Mouse (Mus musculus) MEL (cell line): ENCODE measurements around the gene Ntng1. TPM values are rescaled to one million over a fixed set of nuclear protein-coding genes. Genes with fewer than 3 reads are reported as not detected.
"Not testable (repeated sequence)": the region's sequence is repeated elsewhere in the genome, so short reads cannot be mapped to it uniquely, and the experiment has no call there.

Experiments
- DNase-seq: peaks from one replicate; pipeline ENCODE4 v3.0.0; 2011; ENCODE audit warnings: low read depth, low spot score
- H3K27ac ChIP-seq: 2 replicates; pipeline ENCODE4 v1.5.1; 2012; ENCODE audit warnings: low read depth, mild to moderate bottlenecking, control low read depth, low read length, moderate library complexity; ENCODE audit not compliant: control insufficient read depth
- H3K27me3 ChIP-seq, 2 experiments: fragments of 150-350 bp in 1 of 2; sonication (generic) in 1 of 2; 2 replicates each; pipeline ENCODE4 v1.6.1; 2012; ENCODE audit warnings: low read length in 2 of 2, mild to moderate bottlenecking in 2 of 2, improper control_type of control experiment in 1 of 2, moderate library complexity in 1 of 2; ENCODE audit not compliant: insufficient read depth in 2 of 2, control insufficient read depth in 1 of 2
- H3K36me3 ChIP-seq, 2 experiments: 2 replicates each; pipeline ENCODE4 v1.6.1; 2012 to 2014; ENCODE audit warnings: low read length in 2 of 2, improper control_type of control experiment in 1 of 2, inconsistent platforms in 1 of 2, mild to moderate bottlenecking in 1 of 2; ENCODE audit not compliant: insufficient read depth in 2 of 2, control insufficient read depth in 1 of 2
- H3K4me1 ChIP-seq, 2 experiments: fragments of 150-350 bp in 1 of 2; sonication (generic) in 1 of 2; 2 replicates each; pipeline ENCODE4 v1.6.1; 2012; ENCODE audit warnings: low read length in 2 of 2, improper control_type of control experiment in 1 of 2, mild to moderate bottlenecking in 1 of 2; ENCODE audit not compliant: insufficient read depth in 2 of 2, control insufficient read depth in 1 of 2
- H3K4me3 ChIP-seq, 2 experiments: fragments of 150-350 bp in 1 of 2; sonication (generic) in 1 of 2; 2 replicates each; pipeline ENCODE4 v1.5.1; 2012; ENCODE audit warnings: low read depth in 2 of 2, low read length in 2 of 2, mild to moderate bottlenecking in 2 of 2, moderate library complexity in 2 of 2, control low read depth in 1 of 2, improper control_type of control experiment in 1 of 2; ENCODE audit not compliant: control insufficient read depth in 1 of 2, insufficient read depth in 1 of 2
- H3K79me2 ChIP-seq: 2 replicates; pipeline ENCODE4 v1.6.1; 2012; ENCODE audit warnings: mild to moderate bottlenecking, low read length, moderate library complexity; ENCODE audit not compliant: control insufficient read depth, poor library complexity, insufficient read depth
- H3K9ac ChIP-seq: 2 replicates; pipeline ENCODE4 v1.6.1; 2012; ENCODE audit warnings: low read depth, mild to moderate bottlenecking, control low read depth, low read length, moderate library complexity; ENCODE audit not compliant: control insufficient read depth, poor library complexity, severe bottlenecking
- H3K9me3 ChIP-seq: fragments of 150-350 bp; sonication (generic); replicated peaks from 2 replicates; pipeline ENCODE4 v1.6.1; 2012; ENCODE audit warnings: mild to moderate bottlenecking, low read length, improper control_type of control experiment, moderate library complexity; ENCODE audit not compliant: insufficient read depth
- BHLHE40 ChIP-seq: IDR thresholded peaks from 2 replicates; pipeline ENCODE4 v1.6.1; 2012; ENCODE audit warnings: low read depth, mild to moderate bottlenecking, inconsistent platforms, low read length, improper control_type of control experiment, borderline replicate concordance
- CHD2 ChIP-seq: IDR thresholded peaks from 2 replicates; pipeline ENCODE4 v1.6.1; 2011; ENCODE audit warnings: low read length, improper control_type of control experiment
- CTCF ChIP-seq, 3 experiments: IDR thresholded peaks in 2 of 3; conservative IDR thresholded peaks in 1 of 3; 2 replicates each; pipeline ENCODE4 v1.5.1; 2011 to 2012; ENCODE audit warnings: low read length in 3 of 3, low read depth in 2 of 3, mild to moderate bottlenecking in 2 of 3, improper control_type of control experiment in 1 of 3, inconsistent platforms in 1 of 3, mixed read lengths in 1 of 3, moderate library complexity in 1 of 3; ENCODE audit not compliant: control insufficient read depth in 1 of 3, insufficient read depth in 1 of 3, poor library complexity in 1 of 3, severe bottlenecking in 1 of 3
- ELF1 ChIP-seq: IDR thresholded peaks from 2 replicates; pipeline ENCODE4 v1.6.1; 2014; ENCODE audit warnings: low read depth, mild to moderate bottlenecking, inconsistent platforms, low read length, improper control_type of control experiment, moderate library complexity
- ETS1 ChIP-seq: IDR thresholded peaks from 2 replicates; pipeline ENCODE4 v1.6.1; 2012; ENCODE audit warnings: low read depth, mild to moderate bottlenecking, inconsistent platforms, low read length, improper control_type of control experiment, moderate library complexity
- HCFC1 ChIP-seq: IDR thresholded peaks from 2 replicates; pipeline ENCODE4 v1.6.1; 2012; ENCODE audit warnings: low read depth, mild to moderate bottlenecking, inconsistent platforms, low read length, improper control_type of control experiment, moderate library complexity
- MAFK ChIP-seq: IDR thresholded peaks from 2 replicates; pipeline ENCODE4 v1.6.1; 2011; ENCODE audit warnings: low read depth, mild to moderate bottlenecking, low read length, improper control_type of control experiment, borderline replicate concordance
- MAX ChIP-seq: IDR thresholded peaks from 2 replicates; pipeline ENCODE4 v1.6.1; 2011; ENCODE audit warnings: low read length, improper control_type of control experiment
- MAZ ChIP-seq: IDR thresholded peaks from 2 replicates; pipeline ENCODE4 v1.6.1; 2012; ENCODE audit warnings: low read depth, mild to moderate bottlenecking, inconsistent platforms, low read length, improper control_type of control experiment
- MYB ChIP-seq: IDR thresholded peaks from 2 replicates; pipeline ENCODE4 v1.6.1; 2011; ENCODE audit warnings: mild to moderate bottlenecking, low read depth, low read length, improper control_type of control experiment
- MYC ChIP-seq: IDR thresholded peaks from 2 replicates; pipeline ENCODE4 v1.6.1; 2011; ENCODE audit warnings: low read depth, mild to moderate bottlenecking, low read length, improper control_type of control experiment, moderate library complexity
- POLR2A ChIP-seq, 2 experiments: IDR thresholded peaks; 2 replicates each; pipeline ENCODE4 v1.6.1; 2011 to 2012; ENCODE audit warnings: low read length in 2 of 2, mild to moderate bottlenecking in 2 of 2, control low read depth in 1 of 2, improper control_type of control experiment in 1 of 2, low read depth in 1 of 2, moderate library complexity in 1 of 2; ENCODE audit not compliant: control insufficient read depth in 1 of 2, insufficient read depth in 1 of 2, poor library complexity in 1 of 2
- POLR2AphosphoS2 ChIP-seq: IDR thresholded peaks from 2 replicates; pipeline ENCODE4 v1.6.1; 2011; ENCODE audit warnings: low read length, improper control_type of control experiment
- POLR2AphosphoS5 ChIP-seq: IDR thresholded peaks from 2 replicates; pipeline ENCODE4 v1.6.1; 2012; ENCODE audit warnings: low read depth, borderline replicate concordance, mild to moderate bottlenecking, inconsistent platforms, low read length, moderate library complexity, mixed read lengths
- RAD21 ChIP-seq: IDR thresholded peaks from 2 replicates; pipeline ENCODE4 v1.6.1; 2011; ENCODE audit warnings: mild to moderate bottlenecking, low read depth, low read length, improper control_type of control experiment
- SIN3A ChIP-seq: IDR thresholded peaks from 2 replicates; pipeline ENCODE4 v1.6.1; 2012; ENCODE audit warnings: low read length, improper control_type of control experiment, inconsistent platforms
- TAL1 ChIP-seq: IDR thresholded peaks from 2 replicates; pipeline ENCODE4 v1.6.1; 2012; ENCODE audit warnings: mild to moderate bottlenecking, inconsistent platforms, low read length, moderate library complexity, mixed read lengths
- UBTF ChIP-seq: IDR thresholded peaks from 2 replicates; pipeline ENCODE4 v1.6.1; 2012; ENCODE audit warnings: low read depth, mild to moderate bottlenecking, inconsistent platforms, low read length, improper control_type of control experiment, moderate library complexity, borderline replicate concordance; ENCODE audit not compliant: insufficient read depth
- USF1 ChIP-seq: IDR thresholded peaks from 2 replicates; pipeline ENCODE4 v1.6.1; 2014; ENCODE audit warnings: low read depth, mild to moderate bottlenecking, inconsistent platforms, low read length, improper control_type of control experiment, moderate library complexity
- polyA plus RNA-seq, 2 experiments: library from polyadenylated mRNA; stranded (reverse) in 1 of 2; unstranded in 1 of 2; fragments of >175 nt in 1 of 2; fragments of >200 nt in 1 of 2; gene quantifications; 2 replicates each; pipeline versions ENCODE4 v1.2.1 to v1.2.4; 2012; ENCODE audit warnings: low replicate concordance in 2 of 2, low read depth in 1 of 2; ENCODE audit not compliant: insufficient read length in 2 of 2, insufficient read depth in 1 of 2, missing spikeins in 1 of 2
- total RNA-seq: library from RNA; depleted of rRNA; stranded (reverse); fragments of 300-350 nt; gene quantifications from 2 replicates; pipeline ENCODE4 v1.2.3, GENCODE M21; 2012

The Ntng1 gene
- total and polyA plus RNA-seq, 3 experiments, result not detected

DNA sequence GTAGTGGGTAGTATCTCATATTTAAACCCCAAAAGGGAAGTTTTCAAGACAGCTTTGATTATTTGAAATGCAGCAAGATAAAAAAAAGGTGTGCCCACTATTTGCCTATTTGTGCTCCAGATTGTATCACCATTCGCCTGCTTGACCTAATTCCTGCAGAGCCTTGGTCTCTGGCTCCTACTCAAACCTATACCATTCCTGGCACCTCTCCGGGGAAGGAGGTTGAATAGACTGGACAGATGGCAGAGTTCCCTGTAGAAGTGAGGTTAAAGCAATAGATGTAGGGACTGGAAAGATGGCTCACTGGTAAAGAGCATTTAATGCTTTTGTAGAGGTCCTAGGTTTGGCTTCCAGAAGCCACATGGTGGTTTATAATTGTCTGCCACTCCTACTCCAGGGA, 378.2 kb downstream of the Ntng1 start:
- H3K27ac ChIP-seq, result no peak overlapping the region
- H3K27me3 ChIP-seq, result no peaks in the 10 kb centered on the region
- H3K9me3 ChIP-seq, result no peaks in the 10 kb centered on the region
- no peak overlapping the region for H3K9ac ChIP-seq
- no peaks in the 10 kb centered on the region for H3K79me2 ChIP-seq
- DNase-seq, result no peak
- H3K4me3 ChIP-seq, result no peak overlapping the region
- TF ChIP-seq HCFC1, result no peak
- no peaks in the 10 kb centered on the region for H3K4me1 ChIP-seq
- H3K36me3 ChIP-seq, result no peaks in the 10 kb centered on the region

- Histone ChIP-seq H3K9ac (no peak overlapping the region), H3K27ac (no peak overlapping the region), H3K4me3 (no peak overlapping the region), H3K36me3 (no peaks in the 10 kb centered on the region), H3K4me1 (no peaks in the 10 kb centered on the region), H3K27me3 (no peaks in the 10 kb centered on the region), H3K9me3 (no peaks in the 10 kb centered on the region), H3K79me2 (no peaks in the 10 kb centered on the region)
- no peak for TF ChIP-seq RAD21
- DNase-seq, result no peak
Observed at GRCm38 (mm10) chr3:109765141-109765540, 378.7 kb downstream of the Ntng1 start.

GRCm38 (mm10) chr3:109756426-109756825, 387.4 kb downstream of the Ntng1 start:
- DNase-seq, result no peak

DNA sequence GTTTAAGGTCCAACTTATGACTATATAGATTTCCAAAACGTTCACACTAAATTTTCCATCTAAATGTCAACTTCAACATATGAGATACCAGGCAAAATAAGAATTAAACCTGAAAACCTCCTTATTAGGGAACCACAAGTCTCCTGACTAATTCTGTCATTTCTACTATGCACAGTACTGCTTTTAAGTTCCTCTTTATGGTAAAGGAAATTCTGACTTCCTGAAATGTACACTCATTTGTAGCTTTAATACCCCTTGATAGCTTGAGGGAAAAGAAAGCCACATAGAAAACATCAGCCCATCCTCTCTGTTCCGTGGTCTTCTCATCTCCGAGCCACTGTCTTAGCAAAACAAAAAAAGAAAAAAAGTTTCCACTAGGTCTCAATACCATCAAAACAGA, 396.2 kb downstream of the Ntng1 start:
- H3K4me1 ChIP-seq, H3K27ac ChIP-seq, H3K9me3 ChIP-seq, DNase-seq, H3K4me3 ChIP-seq, H3K27me3 ChIP-seq, H3K79me2 ChIP-seq, H3K36me3 ChIP-seq, H3K9ac ChIP-seq: not testable (repeated sequence)

More at GRCm38 (mm10) chr3:109756426-109756825, 387.4 kb downstream of the Ntng1 start:
- Histone ChIP-seq H3K79me2 (no peaks in the 10 kb centered on the region), H3K9me3 (no peaks in the 10 kb centered on the region), H3K27ac (no peak overlapping the region), H3K27me3 (no peaks in the 10 kb centered on the region)
- no peak for TF ChIP-seq POLR2AphosphoS2
- TF ChIP-seq HCFC1, result no peak
- TF ChIP-seq USF1, result no peak
- no peak for TF ChIP-seq RAD21
- TF ChIP-seq SIN3A, result no peak
- TF ChIP-seq MAX, result no peak
- TF ChIP-seq MYC, result no peak
- no peak for TF ChIP-seq POLR2AphosphoS5
- no peak for TF ChIP-seq ETS1
- no peak for TF ChIP-seq UBTF
- no peak for TF ChIP-seq CHD2
- TF ChIP-seq MYB, result no peak
- no peak for TF ChIP-seq TAL1
- TF ChIP-seq POLR2A (IDR thresholded peaks at IDR 0.05; ENCODE audit: control insufficient read depth in 1 of 2, insufficient read depth in 1 of 2, low read depth in 1 of 2, low read length in 2 of 2, poor library complexity in 1 of 2), result no peak
- TF ChIP-seq CTCF (IDR thresholded peaks at IDR 0.05 in 2 of 3, conservative IDR thresholded peaks at IDR 0.05 in 1 of 3; ENCODE audit: control insufficient read depth in 1 of 3, insufficient read depth in 1 of 3, low read depth in 2 of 3, low read length in 3 of 3, poor library complexity in 1 of 3, severe bottlenecking in 1 of 3), result no peak
- no peak for TF ChIP-seq BHLHE40
- TF ChIP-seq MAZ, result no peak
- no peak for TF ChIP-seq MAFK
- TF ChIP-seq ELF1, result no peak
- TF ChIP-seq, all 39 proteins: peak for 0
- Histone ChIP-seq H3K36me3 (no peaks in the 10 kb centered on the region), H3K4me3 (no peak overlapping the region), H3K4me1 (no peaks in the 10 kb centered on the region), H3K9ac (no peak overlapping the region)
